8 mouse cellular contexts compared by ENCODE assay signal in genomic region chr11:115297214-115297826, GRCm38 (mm10). TPM values are rescaled to one million over a fixed set of nuclear protein-coding genes. Genes with fewer than 3 reads are reported as not detected.
DNase-seq lines count a peak whose midpoint lies in the region; ATAC-seq and TF ChIP-seq lines count a peak whose summit lies in the region.

Gene Fads6, minus strand, starts transcription at chr11:115297663.

- intact Hi-C loops in heart, postnatal 36 days (cut with DNase I), result no loop called here

- no peak for TF ChIP-seq EP300 in liver, postnatal 0 days (IDR thresholded peaks at IDR 0.05; ENCODE audit: low read depth)

- no peak for DNase-seq in G1E (ENCODE audit: low spot score)
- DNase-seq in heart, postnatal 36 days, result peak; percentile 41 to 52
- peak; percentile 61 to 77 for DNase-seq in layer of hippocampus, adult 18-20 months (ENCODE audit: low spot score in 2 of 2)
- peak; percentile 80 for DNase-seq in liver, postnatal 0 days
- DNase-seq in thymus, postnatal 25 days, result peak; percentile 77

- peaks cover 4% of the 10 kb centered on the region; the same call in 1 of the 2 replicates for H3K4me1 ChIP-seq in G1E (ENCODE audit: insufficient read depth, low read depth, low read length)
- peaks cover 5% of the 10 kb centered on the region; the same call in 1 of the 2 replicates for H3K4me1 ChIP-seq in brown adipose tissue, adult 24 weeks (ENCODE audit: control insufficient read depth, insufficient read depth, insufficient read length, low read length)
- peaks cover 6% of the 10 kb centered on the region for H3K4me1 ChIP-seq in forebrain, embryonic 13.5 days
- H3K4me1 ChIP-seq in liver, postnatal 0 days (ENCODE audit: insufficient read depth), result peaks cover 10% of the 10 kb centered on the region
- peaks cover 17% of the 10 kb centered on the region for H3K4me1 ChIP-seq in neural tube, embryonic 13.5 days (replicated peaks)

- H3K4me3 ChIP-seq in G1E (ENCODE audit: low read depth, low read length), result peak within 1 kb of the TSS; percentile 11
- H3K4me3 ChIP-seq in brown adipose tissue, adult 24 weeks (ENCODE audit: insufficient read depth, low read depth, low read length), result peak within 1 kb of the TSS; percentile 62
- H3K4me3 ChIP-seq in forebrain, embryonic 13.5 days, result peak within 1 kb of the TSS; percentile 50
- peak within 1 kb of the TSS; percentile 44 for H3K4me3 ChIP-seq in liver, postnatal 0 days (ENCODE audit: low read depth, low read length)
- peak within 1 kb of the TSS; percentile 52 for H3K4me3 ChIP-seq in neural tube, embryonic 13.5 days

- no peak for TF ChIP-seq CTCF in G1E (IDR thresholded peaks at IDR 0.05; ENCODE audit: low read depth, low read length)
- peak; percentile 59 for TF ChIP-seq CTCF in liver, postnatal 0 days (IDR thresholded peaks at IDR 0.05; ENCODE audit: low read depth)

- peak within 1 kb of the TSS; percentile 68 for H3K9ac ChIP-seq in forebrain, embryonic 13.5 days
- H3K9ac ChIP-seq in liver, postnatal 0 days (replicated peaks), result peak within 1 kb of the TSS; percentile 36
- peak within 1 kb of the TSS; percentile 75 for H3K9ac ChIP-seq in neural tube, embryonic 13.5 days

- no peaks in the 10 kb centered on the region for H3K36me3 ChIP-seq in G1E (replicated peaks)
- no peaks in the 10 kb centered on the region for H3K36me3 ChIP-seq in forebrain, embryonic 13.5 days (ENCODE audit: poor library complexity, severe bottlenecking)
- 0 out of 2 replicates have a peak, but pooled peaks cover 2% of the 10 kb centered on the region for H3K36me3 ChIP-seq in liver, postnatal 0 days (replicated peaks; ENCODE audit: insufficient read depth, low read length)
- H3K36me3 ChIP-seq in neural tube, embryonic 13.5 days, result no peaks in the 10 kb centered on the region

- peaks cover 34% of the 10 kb centered on the region for H3K27me3 ChIP-seq in G1E (ENCODE audit: insufficient read depth, low read length)
- peaks cover 10% of the 10 kb centered on the region for H3K27me3 ChIP-seq in forebrain, embryonic 13.5 days
- H3K27me3 ChIP-seq in liver, postnatal 0 days (ENCODE audit: insufficient read depth, low read length), result peaks cover 4% of the 10 kb centered on the region; the same call in 1 of the 2 replicates
- peaks cover 21% of the 10 kb centered on the region for H3K27me3 ChIP-seq in neural tube, embryonic 13.5 days

- 1% methylated on average over 44 of the region's 44 CpGs for WGBS in forebrain, embryonic 13.5 days
- WGBS in liver, postnatal 0 days (ENCODE audit: insufficient replicate concordance), result 2% methylated on average over 44 of the region's 44 CpGs
- WGBS in neural tube, embryonic 13.5 days, result under 1% methylated on average over 43 of the region's 44 CpGs

- ATAC-seq in G1E (ENCODE audit: extremely low read depth, insufficient number of reproducible peaks, low FRiP score, poor library complexity, severe bottlenecking), result no peak
- ATAC-seq in forebrain, embryonic 13.5 days, result peak; percentile 81
- ATAC-seq in liver, postnatal 0 days, result peak; percentile 63
- ATAC-seq in neural tube, embryonic 13.5 days (ENCODE audit: low read depth), result peak; percentile 87

- 0 out of 2 replicates have a peak, but pooled peaks cover 2% of the 10 kb centered on the region for H3K9me3 ChIP-seq in G1E (replicated peaks)
- H3K9me3 ChIP-seq in forebrain, embryonic 13.5 days (replicated peaks), result no peaks in the 10 kb centered on the region
- no peaks in the 10 kb centered on the region for H3K9me3 ChIP-seq in liver, postnatal 0 days (ENCODE audit: low read length)
- no peaks in the 10 kb centered on the region for H3K9me3 ChIP-seq in neural tube, embryonic 13.5 days

- no peak within 1 kb of the TSS for H3K27ac ChIP-seq in brown adipose tissue, adult 24 weeks (replicated peaks; ENCODE audit: low read depth, low read length)
- H3K27ac ChIP-seq in forebrain, embryonic 13.5 days, result no peak within 1 kb of the TSS
- peak within 1 kb of the TSS; percentile 66 for H3K27ac ChIP-seq in liver, postnatal 0 days (ENCODE audit: low read depth)
- peak within 1 kb of the TSS; percentile 42; the same call in 1 of the 2 replicates for H3K27ac ChIP-seq in neural tube, embryonic 13.5 days (replicated peaks)

- peak within 1 kb of the TSS; percentile 83 for H3K4me2 ChIP-seq in forebrain, embryonic 13.5 days
- H3K4me2 ChIP-seq in liver, postnatal 0 days (ENCODE audit: low read depth, low read length), result peak within 1 kb of the TSS; percentile 70
- H3K4me2 ChIP-seq in neural tube, embryonic 13.5 days, result peak within 1 kb of the TSS; percentile 80

RNA-seq across cellular contexts. Expression of gene Fads6, which starts in this region (rescaled TPM):
- total RNA-seq in G1E (2014; fragmentation: Nextera tagmentation), result not detected in 2 replicates
- total RNA-seq in G1E (2017), result 0.06 and 0.38 TPM in 2 replicates
- not detected in 2 replicates for polyA plus RNA-seq in G1E (2012)
- 0.40 and 0.67 TPM in 2 replicates for polyA plus RNA-seq in brown adipose tissue, adult 24 weeks (2012; ENCODE audit: insufficient read depth, insufficient read length, missing spikeins)
- polyA plus RNA-seq in forebrain, embryonic 13.5 days (2015; fragmentation: Nextera tagmentation; extraction: Ambion mirVana), result 0.23 and 0.39 TPM in 2 replicates
- total RNA-seq in heart, postnatal 36 days (2021), result 1 to 10 TPM; 1.2 TPM
- 10 to 100 TPM; 16.7 to 17.3 TPM for total RNA-seq in layer of hippocampus, adult 18-20 months (2021)
- 4.6 and 4.9 TPM in 2 replicates for polyA plus RNA-seq in liver, postnatal 0 days (2015; fragmentation: Nextera tagmentation; extraction: Ambion mirVana)
- polyA plus RNA-seq in neural tube, embryonic 13.5 days (2015; fragmentation: Nextera tagmentation; extraction: Ambion mirVana), result 0.65 and 1.1 TPM in 2 replicates

Comparison
In these comparisons a context has a peak if more than half of its experiments do, and no peak if none do; other contexts are left out.
1. RNA of gene Fads6 (total RNA-seq): 16.7 to 17.3 TPM in layer of hippocampus, adult 18-20 months; 1.2 TPM in heart, postnatal 36 days and 0.06 to 0.38 TPM in G1E; every median in the first group is over 4 times any median in the second.
2. Peak in ATAC-seq, H3K4me3 ChIP-seq, H3K9ac ChIP-seq and H3K4me2 ChIP-seq in forebrain, embryonic 13.5 days; RNA of the gene not detected or under 1 TPM.
3. H3K4me3 ChIP-seq: peak in every context shown above with its lines; median percentile 62 in brown adipose tissue, adult 24 weeks; 52 in neural tube, embryonic 13.5 days; 50 in forebrain, embryonic 13.5 days; 44 in liver, postnatal 0 days; 11 in G1E.
4. H3K27ac ChIP-seq: peak in liver, postnatal 0 days (single experiment) and neural tube, embryonic 13.5 days (single experiment); none in brown adipose tissue, adult 24 weeks (single experiment) and forebrain, embryonic 13.5 days (single experiment).
5. Peak in every context shown above with its lines, with median percentiles within 50 percentile points of each other: H3K4me2 ChIP-seq and H3K9ac ChIP-seq.